Mouse (Mus musculus) left cerebral cortex, adult 2 months (tissue): ENCODE measurements around the gene Mttp. TPM values are rescaled to one million over a fixed set of nuclear protein-coding genes. Genes with fewer than 3 reads are reported as not detected.

Source experiments
- DNase-seq, 2 experiments: peaks; one replicate each; pipeline ENCODE4 v3.0.0; 2021 to 2022; ENCODE audit warnings: low spot score in 2 of 2, mixed read lengths in 1 of 2; ENCODE audit errors: extremely low spot score in 1 of 2
- H3K27ac ChIP-seq: fragments of 200-600 bp; 2 replicates; pipeline ENCODE4 v1.8.1; 2022
- H3K4me3 ChIP-seq: fragments of 200-600 bp; 2 replicates; pipeline ENCODE4 v1.8.1; 2022
- CTCF ChIP-seq: fragments of 200-600 bp; IDR thresholded peaks from 2 replicates; pipeline ENCODE4 v1.8.1; 2022; ENCODE audit warnings: antibody characterized with exemption, mild to moderate bottlenecking, moderate library complexity
- intact Hi-C: fragments of 180-260 bp; cut with DNase I; formaldehyde crosslinking; loops from one replicate; pipeline ENCODE4 v1.15.1; 2025
- total RNA-seq, 2 experiments: library from RNA; stranded (reverse); gene quantifications; 2 replicates each; pipeline ENCODE4 v1.2.3; 2021

Gene Mttp
- total RNA-seq, 2 experiments from 2014 or later, result 6.2 to 6.5 TPM

GRCm38 (mm10) chr3:138040938-138041337 is 103.8 kb downstream of the Mttp start:
- DNase-seq, result no peak
- no peak overlapping the region for H3K4me3 ChIP-seq
- TF ChIP-seq CTCF, result no peak
- intact Hi-C loops, result no loop called here
- no peak overlapping the region for H3K27ac ChIP-seq

Other genes starting within 250 kb of the Mttp start
- gene Lamtor3, start 226.5 kb downstream of the Mttp start, total RNA-seq, result 10 to 100 TPM; 68.4 to 73.2 TPM
- gene Dapp1, start 163.4 kb downstream of the Mttp start, total RNA-seq, result 1 to 10 TPM; 2.6 to 3.4 TPM
- gene 1110002E22Rik, start 79.9 kb downstream of the Mttp start, total RNA-seq, result 1 to 10 TPM; 2.9 to 3.0 TPM
- under 1 TPM; 0.28 to 0.34 TPM for gene Gm5105, start 77.6 kb downstream of the Mttp start, total RNA-seq
- 1 to 10 TPM; 5.8 to 6.2 TPM for gene Trmt10a, start 1.5 kb downstream of the Mttp start, total RNA-seq
- gene 4930579F01Rik, start 48.9 kb upstream of the Mttp start, total RNA-seq, result not detected
- under 1 TPM in 1 of 2 experiments, not detected in 1; 0.28 TPM for gene Adh7, start 72.8 kb upstream of the Mttp start, total RNA-seq
- under 1 TPM; 0.42 to 0.63 TPM for gene Adh1, start 116.0 kb upstream of the Mttp start, total RNA-seq
- not detected for gene Adh6a, start 168.3 kb upstream of the Mttp start, total RNA-seq
- gene Adh6b, start 196.8 kb upstream of the Mttp start, total RNA-seq, result not detected